Mouse (Mus musculus) cerebellum, adult 2 months (tissue): ENCODE measurements around the gene Bag6. TPM values are rescaled to one million over a fixed set of nuclear protein-coding genes. Genes with fewer than 3 reads are reported as not detected.

Source experiments
- DNase-seq, 2 experiments: peaks; one replicate each; pipeline ENCODE4 v3.0.0; 2021
- H3K27ac ChIP-seq: fragments of 200-500 bp; 2 replicates; pipeline ENCODE4 v1.5.1; 2012; ENCODE audit warnings: low read length, control low read depth, inconsistent platforms; ENCODE audit not compliant: insufficient read depth
- H3K27me3 ChIP-seq: fragments of 200-500 bp; 2 replicates; pipeline ENCODE4 v1.6.1; 2012; ENCODE audit warnings: inconsistent platforms, mild to moderate bottlenecking, low read length, moderate library complexity; ENCODE audit not compliant: control insufficient read depth, insufficient read depth
- H3K4me1 ChIP-seq: fragments of 200-500 bp; 2 replicates; pipeline ENCODE4 v1.6.1; 2011; ENCODE audit warnings: low read length; ENCODE audit not compliant: control insufficient read depth, insufficient read depth
- H3K4me3 ChIP-seq: fragments of 200-500 bp; replicated peaks from 2 replicates; pipeline ENCODE3; 2011; ENCODE audit warnings: mild to moderate bottlenecking, low read depth, low read length, control low read depth; ENCODE audit not compliant: insufficient read depth
- CTCF ChIP-seq: fragments of 200-500 bp; IDR thresholded peaks from 2 replicates; pipeline ENCODE4 v1.5.1; 2011; ENCODE audit warnings: low read depth, mild to moderate bottlenecking, control low read depth, low read length, moderate library complexity, borderline replicate concordance; ENCODE audit not compliant: insufficient read depth
- POLR2A ChIP-seq: fragments of 200-500 bp; IDR thresholded peaks from 2 replicates; pipeline ENCODE4 v1.6.1; 2011; ENCODE audit warnings: low read length, control low read depth, borderline replicate concordance; ENCODE audit not compliant: insufficient read depth
- WGBS: fragments of 180-500 bp; shearing (Covaris S2); methylation state at CpG from one replicate; pipeline ENCODE4 v1.1.7; 2018; 5-methylcytosine and 5-hydroxymethylcytosine counted together
- polyA plus RNA-seq: library from polyadenylated mRNA; depleted of rRNA; stranded (reverse); fragments of >200 nt; gene quantifications from 2 replicates; pipeline ENCODE4 v1.2.3, GENCODE M21; 2012

The Bag6 gene
- polyA plus RNA-seq, 1 experiment: 211 TPM

DNA sequence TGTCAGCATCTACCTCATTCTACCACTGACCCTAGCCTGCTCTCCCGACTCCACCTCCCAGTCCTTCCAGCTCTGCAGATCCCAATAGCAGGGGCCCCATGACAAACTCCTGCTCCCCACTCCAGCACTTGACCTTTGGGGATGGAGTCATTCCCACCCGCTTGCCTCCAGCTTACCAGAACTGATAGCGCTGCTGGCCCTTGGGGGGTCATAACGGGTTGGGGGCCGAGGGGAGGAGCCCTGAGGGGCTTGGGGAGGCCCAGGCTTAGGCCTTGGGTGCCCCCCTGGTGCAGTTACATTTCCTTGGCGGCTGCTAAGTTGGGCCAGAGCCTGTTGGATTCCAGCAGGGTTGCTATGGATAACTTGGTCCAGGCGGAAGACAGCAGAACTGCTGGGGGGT lies 19.6 kb downstream of the Bag6 start:
- no peak for DNase-seq
- TF ChIP-seq POLR2A: no peak
- no peak for TF ChIP-seq CTCF
- Histone ChIP-seq H3K27ac (no peak overlapping the region), H3K27me3 (no peaks in the 10 kb centered on the region), H3K4me1 (no peaks in the 10 kb centered on the region), H3K4me3 (no peak overlapping the region)
- WGBS: 34% methylated on average over 7 of the region's 7 CpGs

DNA sequence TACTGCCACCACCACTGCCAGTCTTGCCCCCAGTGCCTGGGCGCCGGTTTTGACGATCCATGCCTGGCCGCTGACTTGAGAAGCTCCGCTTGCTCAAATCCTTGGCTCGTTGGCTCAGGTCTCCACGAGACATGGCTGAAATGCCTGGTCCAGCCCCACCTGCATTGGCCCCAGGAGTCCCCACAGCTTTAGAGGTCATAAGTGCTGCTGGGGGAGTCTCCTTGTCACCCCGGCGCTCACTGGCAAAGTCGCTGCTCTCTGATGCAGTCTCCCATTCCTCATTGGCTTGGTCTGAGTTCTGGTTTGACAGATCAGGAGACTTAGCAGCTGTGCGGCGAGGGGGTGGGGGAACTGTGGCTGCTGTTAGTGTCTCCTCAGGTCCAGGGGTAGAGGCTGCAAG lies 20.5 kb downstream of the Bag6 start:
- WGBS: 72% methylated on average over 12 of the region's 12 CpGs
- H3K4me3 ChIP-seq: no peak overlapping the region
- no peaks in the 10 kb centered on the region for H3K4me1 ChIP-seq
- TF ChIP-seq CTCF (no peak), POLR2A (no peak)
- no peak overlapping the region for H3K27ac ChIP-seq
- no peak for DNase-seq
- H3K27me3 ChIP-seq: no peaks in the 10 kb centered on the region

DNA sequence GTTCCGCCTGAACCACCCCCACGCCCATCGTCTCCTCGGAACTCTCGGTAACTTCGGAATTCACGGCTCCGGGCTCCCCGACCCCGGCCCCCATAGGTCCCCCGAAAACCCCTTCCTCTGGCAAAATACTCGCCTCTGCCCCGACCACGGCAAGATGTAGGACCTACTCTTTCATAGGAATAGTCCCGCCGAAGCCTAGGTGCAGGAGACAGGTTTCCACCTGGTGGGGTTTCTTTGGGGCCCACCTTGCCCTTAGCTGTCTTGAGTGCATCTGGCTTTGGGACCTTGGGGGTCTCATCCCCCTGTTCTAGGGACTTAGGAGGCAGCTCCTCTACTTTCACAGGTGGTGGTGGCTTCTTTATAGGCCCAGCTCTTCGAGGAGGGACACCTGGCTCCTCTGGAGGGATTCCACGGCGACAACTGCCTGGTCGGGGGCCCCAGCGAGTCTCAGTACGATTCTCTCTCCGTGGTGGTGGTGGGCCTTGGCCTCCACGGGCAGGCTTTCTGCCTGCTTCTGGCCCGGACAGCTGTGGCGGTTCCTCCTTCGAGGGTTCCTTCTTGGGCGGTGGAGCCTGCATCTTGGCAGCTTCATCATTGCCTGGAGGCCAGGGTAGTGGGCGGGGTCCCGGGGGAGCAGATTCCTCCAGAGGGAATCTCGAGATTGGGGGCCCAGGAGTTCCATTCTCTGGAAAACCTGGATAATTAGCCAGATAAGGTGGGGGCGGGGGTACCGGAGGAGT lies 21.7 kb downstream of the Bag6 start:
- TF ChIP-seq POLR2A (no peak), CTCF (no peak)
- Histone ChIP-seq H3K4me3 (no peak overlapping the region), H3K27ac (no peak overlapping the region), H3K4me1 (peaks cover 6% of the 10 kb centered on the region; the same call in 1 of the 2 replicates), H3K27me3 (no peaks in the 10 kb centered on the region)
- 76% methylated on average over 33 of the region's 33 CpGs for WGBS
- no peak for DNase-seq

- no peak overlapping the region for H3K27ac ChIP-seq
- TF ChIP-seq POLR2A (no peak), CTCF (no peak)
- H3K27me3 ChIP-seq: no peaks in the 10 kb centered on the region
- H3K4me3 ChIP-seq: no peak overlapping the region
- no peak for DNase-seq
- H3K4me1 ChIP-seq: peaks cover 10% of the 10 kb centered on the region; the same call in 1 of the 2 replicates
- 87% methylated on average over 8 of the region's 8 CpGs for WGBS
Observed at GRCm38 (mm10) chr17:35157254-35157653, 22.3 kb downstream of the Bag6 start.

GRCm38 (mm10) chr17:35157661-35158175 lies 22.7 kb downstream of the Bag6 start:
- no peak for DNase-seq
- peaks cover 13% of the 10 kb centered on the region; the same call in 1 of the 2 replicates for H3K4me1 ChIP-seq
- no peak overlapping the region for H3K4me3 ChIP-seq
- H3K27me3 ChIP-seq: no peaks in the 10 kb centered on the region
- no peak for TF ChIP-seq CTCF
- no peak for TF ChIP-seq POLR2A
- 86% methylated on average over 8 of the region's 8 CpGs for WGBS
- H3K27ac ChIP-seq: no peak overlapping the region

GRCm38 (mm10) chr17:35158850-35159593 lies 24.0 kb downstream of the Bag6 start:
- TF ChIP-seq POLR2A: no peak
- no peak for TF ChIP-seq CTCF
- WGBS: 91% methylated on average over 16 of the region's 16 CpGs

GRCm38 (mm10) chr17:35159638-35160037 lies 24.7 kb downstream of the Bag6 start:
- Histone ChIP-seq H3K4me3 (no peak overlapping the region), H3K27ac (no peak overlapping the region), H3K27me3 (no peaks in the 10 kb centered on the region), H3K4me1 (peaks cover 13% of the 10 kb centered on the region; the same call in 1 of the 2 replicates)
- TF ChIP-seq CTCF: no peak
- TF ChIP-seq POLR2A: no peak
- whole genome bisulfite sequencing: 29% methylated on average over 7 of the region's 7 CpGs
- DNase-seq: no peak

More at GRCm38 (mm10) chr17:35158850-35159593, 24.0 kb downstream of the Bag6 start:
- Histone ChIP-seq H3K4me3 (no peak overlapping the region), H3K4me1 (peaks cover 13% of the 10 kb centered on the region; the same call in 1 of the 2 replicates), H3K27me3 (no peaks in the 10 kb centered on the region), H3K27ac (no peak overlapping the region)
- no peak for DNase-seq
